Mouse (Mus musculus) heart, postnatal 0 days (tissue): ENCODE data around the gene Zmym5.

ENCODE experiments used
- CTCF ChIP-seq: IDR thresholded peaks from 2 replicates; pipeline ENCODE4 v1.5.1; 2016; ENCODE audit warnings: antibody characterized with exemption, control low read depth, low read depth
- EP300 ChIP-seq: IDR thresholded peaks from 2 replicates; pipeline ENCODE4 v1.6.1; 2016; ENCODE audit warnings: antibody characterized with exemption, low read depth

- TF ChIP-seq CTCF (no peak), EP300 (no peak)
Measured at GRCm38 (mm10) chr14:56751282-56751681, 60.2 kb downstream of the Zmym5 start.
